Mouse (Mus musculus) cerebellum, adult 11-12 months (tissue): ENCODE data around the gene Slc39a5.
A peak's percentile ranks its signal among the peaks of the same experiment; 100 is the strongest.

Experiments
- DNase-seq: peaks from one replicate; pipeline ENCODE4 v3.0.0; 2022

Slc39a5 gene

GRCm38 (mm10) chr10:128374393-128374792 is 26.6 kb downstream of the Slc39a5 start:
- peak; percentile 25 for DNase-seq

GRCm38 (mm10) chr10:128372989-128373748 is 27.9 kb downstream of the Slc39a5 start:
- DNase-seq = peak; percentile 9

- DNase-seq = no peak
These were observed 28.9 kb downstream of the Slc39a5 start for GRCm38 (mm10) chr10:128372142-128372541.

GRCm38 (mm10) chr10:128370601-128371000 is 30.4 kb downstream of the Slc39a5 start:
- no peak for DNase-seq

GRCm38 (mm10) chr10:128370021-128370420 is 31.0 kb downstream of the Slc39a5 start:
- DNase-seq = no peak

- DNase-seq = peak; percentile 54
These were observed 31.4 kb downstream of the Slc39a5 start for GRCm38 (mm10) chr10:128369599-128369998.

DNA sequence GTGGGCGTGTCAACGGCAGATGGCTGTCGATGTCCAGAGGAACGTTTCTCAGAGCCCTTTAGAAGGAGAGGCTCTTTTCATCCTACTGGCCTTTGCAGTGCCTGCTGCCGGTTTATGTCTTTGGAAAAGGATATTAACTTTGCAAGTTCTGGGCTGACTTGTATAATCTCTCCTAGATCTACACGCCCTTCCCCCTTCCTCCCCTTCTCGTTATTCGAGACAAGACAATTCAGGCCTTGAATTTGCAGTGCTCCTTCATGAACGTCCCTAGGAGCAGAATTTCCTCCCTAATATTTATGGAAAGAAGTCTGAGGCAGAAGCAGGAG is 31.8 kb downstream of the Slc39a5 start:
- no peak for DNase-seq

DNA sequence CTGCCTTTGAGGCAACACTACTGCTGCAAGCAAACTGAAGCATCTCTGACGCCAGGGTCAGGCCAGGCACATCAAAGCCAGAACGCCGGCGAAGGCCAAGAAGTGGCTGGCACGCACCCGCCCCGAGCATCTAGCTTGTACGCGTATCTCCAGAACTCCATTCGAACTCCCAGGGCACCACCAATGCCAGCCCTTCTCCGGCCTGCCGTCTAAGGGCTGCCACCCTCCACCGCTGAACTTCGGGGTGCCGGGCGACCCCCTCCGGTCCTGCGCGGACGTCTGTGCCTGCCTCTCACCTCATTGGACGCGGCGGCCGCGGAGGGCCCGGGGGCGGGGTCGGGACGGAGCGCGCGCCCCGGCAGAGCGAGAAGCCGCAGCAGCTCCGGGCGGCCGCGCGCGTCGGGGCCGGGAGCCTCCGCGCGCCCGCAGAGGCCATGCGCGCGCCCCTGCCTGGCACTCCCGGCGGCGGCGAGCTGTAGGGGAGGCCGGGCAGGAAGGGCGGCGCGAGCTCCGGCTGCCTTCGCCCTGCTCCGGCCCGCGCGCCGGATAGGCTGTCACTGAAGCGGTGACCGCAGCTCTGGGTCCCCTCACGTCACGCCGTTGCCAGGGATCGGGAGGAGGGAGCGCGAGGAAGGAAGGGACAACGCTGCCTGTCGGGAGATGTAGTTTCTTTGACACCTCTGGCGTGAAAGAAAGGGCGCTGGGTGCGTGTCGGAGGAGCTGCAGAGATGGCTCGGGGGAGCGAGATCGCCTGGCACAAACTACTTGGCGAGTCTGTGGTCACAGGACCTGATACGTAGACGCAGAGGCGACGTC is 32.4 kb downstream of the Slc39a5 start, which contains the start of gene Coq10a:
Gene Coq10a, minus strand, starts transcription at position 596 of the 816 bp plus-strand sequence.
- peak; percentile 97 for DNase-seq

GRCm38 (mm10) chr10:128367899-128368401 is 33.1 kb downstream of the Slc39a5 start:
- no peak for DNase-seq

- DNase-seq = no peak
These were observed 38.5 kb downstream of the Slc39a5 start for GRCm38 (mm10) chr10:128362568-128362967.

GRCm38 (mm10) chr10:128361836-128362235 is 39.2 kb downstream of the Slc39a5 start:
- no peak for DNase-seq

DNA sequence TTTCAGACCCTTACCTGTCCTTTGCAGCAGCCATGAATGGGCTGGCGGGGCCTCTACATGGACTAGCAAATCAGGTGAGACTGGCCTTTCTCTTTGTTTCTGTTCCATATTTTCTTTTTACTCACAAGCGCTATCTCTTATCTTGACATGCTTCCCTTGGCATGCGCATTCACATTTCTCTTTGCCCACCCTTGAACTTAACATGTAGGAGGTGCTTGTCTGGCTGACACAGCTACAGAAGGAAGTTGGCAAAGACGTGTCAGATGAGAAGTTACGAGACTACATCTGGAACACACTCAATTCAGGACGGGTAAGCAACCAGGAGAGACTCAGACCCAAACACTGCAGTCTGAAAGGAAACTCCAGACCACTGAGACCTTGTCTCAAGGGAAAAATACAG is 41.8 kb downstream of the Slc39a5 start:
- no peak for DNase-seq

GRCm38 (mm10) chr10:128358796-128359195 is 42.2 kb downstream of the Slc39a5 start:
- DNase-seq = peak; percentile 22

- DNase-seq = no peak
These were observed 53.5 kb downstream of the Slc39a5 start for GRCm38 (mm10) chr10:128347541-128347940.
